Mouse (Mus musculus): ENCODE results near the gene Pam16. TPM values are rescaled to one million over a fixed set of nuclear protein-coding genes. Genes with fewer than 3 reads are reported as not detected.

The Pam16 gene
- polyA plus RNA-seq, 1 experiment, result 34.8 TPM

GRCm38 (mm10) chr16:4600701-4601310 is 24.0 kb downstream of the Pam16 start:
- H3K9me3 ChIP-seq (replicated peaks; ENCODE audit: control insufficient read depth, insufficient read depth, low read length, poor library complexity, severe bottlenecking), result no peaks in the 10 kb centered on the region
- H3K27me3 ChIP-seq (ENCODE audit: control insufficient read depth, insufficient read depth, low read length, poor library complexity, severe bottlenecking), result no peaks in the 10 kb centered on the region
- no peak for TF ChIP-seq CTCF (IDR thresholded peaks at IDR 0.05; ENCODE audit: low read depth, low read length)
- no peak for TF ChIP-seq POLR2A (IDR thresholded peaks at IDR 0.05; ENCODE audit: insufficient read depth, low read length)
- TF ChIP-seq EP300 (IDR thresholded peaks at IDR 0.05; ENCODE audit: insufficient read depth, low read depth, low read length), result no peak
- peak overlapping the region; percentile 68 for H3K27ac ChIP-seq (ENCODE audit: insufficient read depth, low read length)
- H3K9ac ChIP-seq (ENCODE audit: low read depth, poor library complexity, severe bottlenecking), result no peak overlapping the region
- no peaks in the 10 kb centered on the region for H3K36me3 ChIP-seq (ENCODE audit: control insufficient read depth, insufficient read depth, low read length, poor library complexity, severe bottlenecking)
- H3K4me3 ChIP-seq (ENCODE audit: low read depth, low read length), result no peak overlapping the region
- H3K4me1 ChIP-seq (ENCODE audit: control insufficient read depth, insufficient read depth, low read length), result peaks cover 41% of the 10 kb centered on the region

- Histone ChIP-seq H3K27ac (ENCODE audit: insufficient read depth, low read length) (no peak overlapping the region), H3K4me3 (ENCODE audit: low read depth, low read length) (no peak overlapping the region), H3K36me3 (ENCODE audit: control insufficient read depth, insufficient read depth, low read length, poor library complexity, severe bottlenecking) (no peaks in the 10 kb centered on the region), H3K9ac (ENCODE audit: low read depth, poor library complexity, severe bottlenecking) (no peak overlapping the region), H3K27me3 (ENCODE audit: control insufficient read depth, insufficient read depth, low read length, poor library complexity, severe bottlenecking) (no peaks in the 10 kb centered on the region), H3K4me1 (ENCODE audit: control insufficient read depth, insufficient read depth, low read length) (peaks cover 39% of the 10 kb centered on the region), H3K9me3 (replicated peaks; ENCODE audit: control insufficient read depth, insufficient read depth, low read length, poor library complexity, severe bottlenecking) (no peaks in the 10 kb centered on the region)
- TF ChIP-seq POLR2A (IDR thresholded peaks at IDR 0.05; ENCODE audit: insufficient read depth, low read length), result no peak
- TF ChIP-seq CTCF (IDR thresholded peaks at IDR 0.05; ENCODE audit: low read depth, low read length), result no peak
These were observed 25.2 kb downstream of the Pam16 start for GRCm38 (mm10) chr16:4599616-4600015.

DNA sequence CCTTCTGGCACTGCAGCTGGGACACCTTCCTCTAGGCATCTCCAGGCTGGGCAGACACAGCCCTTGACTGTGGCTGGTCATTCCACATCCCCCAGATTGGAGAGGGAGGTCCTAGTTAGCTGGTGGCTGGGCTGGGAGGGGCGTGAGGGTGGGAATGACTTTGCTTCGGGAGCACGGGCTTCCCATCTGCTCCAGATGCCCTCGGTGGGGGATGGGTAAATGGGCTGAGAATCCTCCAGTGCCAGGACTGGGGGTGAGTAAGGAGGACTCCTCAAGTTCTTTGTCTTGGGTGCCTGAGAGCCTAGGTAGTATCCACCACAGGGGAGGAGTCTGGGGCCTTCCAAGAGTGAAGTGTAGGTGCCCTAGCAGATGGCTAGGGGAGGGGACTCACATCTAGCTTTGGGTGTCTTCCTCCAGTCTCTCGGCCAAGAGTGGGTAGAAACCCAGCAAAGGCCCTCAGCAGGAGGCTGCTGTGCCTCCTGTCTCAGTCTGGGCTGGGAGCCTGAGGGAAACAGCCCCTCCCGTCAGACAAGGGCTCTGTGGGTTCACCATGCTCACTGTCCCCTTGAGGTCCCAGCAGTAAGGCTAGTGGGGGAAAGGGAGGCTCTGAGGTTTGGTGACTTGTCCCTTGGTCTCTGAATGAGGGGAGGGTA is 25.8 kb downstream of the Pam16 start:
- no peak overlapping the region for H3K27ac ChIP-seq (ENCODE audit: insufficient read depth, low read length)
- no peak overlapping the region for H3K4me3 ChIP-seq (ENCODE audit: low read depth, low read length)
- no peaks in the 10 kb centered on the region for H3K9me3 ChIP-seq (replicated peaks; ENCODE audit: control insufficient read depth, insufficient read depth, low read length, poor library complexity, severe bottlenecking)
- H3K27me3 ChIP-seq (ENCODE audit: control insufficient read depth, insufficient read depth, low read length, poor library complexity, severe bottlenecking), result no peaks in the 10 kb centered on the region
- TF ChIP-seq EP300 (IDR thresholded peaks at IDR 0.05; ENCODE audit: insufficient read depth, low read depth, low read length), result no peak
- TF ChIP-seq CTCF (IDR thresholded peaks at IDR 0.05; ENCODE audit: low read depth, low read length), result no peak
- no peak for TF ChIP-seq POLR2A (IDR thresholded peaks at IDR 0.05; ENCODE audit: insufficient read depth, low read length)
- H3K4me1 ChIP-seq (ENCODE audit: control insufficient read depth, insufficient read depth, low read length), result peaks cover 35% of the 10 kb centered on the region
- no peaks in the 10 kb centered on the region for H3K36me3 ChIP-seq (ENCODE audit: control insufficient read depth, insufficient read depth, low read length, poor library complexity, severe bottlenecking)
- no peak overlapping the region for H3K9ac ChIP-seq (ENCODE audit: low read depth, poor library complexity, severe bottlenecking)

GRCm38 (mm10) chr16:4598041-4598440 is 26.7 kb downstream of the Pam16 start:
- TF ChIP-seq POLR2A (IDR thresholded peaks at IDR 0.05; ENCODE audit: insufficient read depth, low read length) (no peak), CTCF (IDR thresholded peaks at IDR 0.05; ENCODE audit: low read depth, low read length) (no peak), EP300 (IDR thresholded peaks at IDR 0.05; ENCODE audit: insufficient read depth, low read depth, low read length) (no peak)
- no peaks in the 10 kb centered on the region for H3K36me3 ChIP-seq (ENCODE audit: control insufficient read depth, insufficient read depth, low read length, poor library complexity, severe bottlenecking)
- H3K4me1 ChIP-seq (ENCODE audit: control insufficient read depth, insufficient read depth, low read length), result peaks cover 30% of the 10 kb centered on the region
- H3K9me3 ChIP-seq (replicated peaks; ENCODE audit: control insufficient read depth, insufficient read depth, low read length, poor library complexity, severe bottlenecking), result no peaks in the 10 kb centered on the region
- peak overlapping the region; percentile 9; the same call in 1 of the 2 replicates for H3K9ac ChIP-seq (ENCODE audit: low read depth, poor library complexity, severe bottlenecking)
- H3K27me3 ChIP-seq (ENCODE audit: control insufficient read depth, insufficient read depth, low read length, poor library complexity, severe bottlenecking), result no peaks in the 10 kb centered on the region
- H3K27ac ChIP-seq (ENCODE audit: insufficient read depth, low read length), result no peak overlapping the region
- H3K4me3 ChIP-seq (ENCODE audit: low read depth, low read length), result no peak overlapping the region

GRCm38 (mm10) chr16:4597296-4597695 is 27.5 kb downstream of the Pam16 start:
- no peaks in the 10 kb centered on the region for H3K36me3 ChIP-seq (ENCODE audit: control insufficient read depth, insufficient read depth, low read length, poor library complexity, severe bottlenecking)
- no peaks in the 10 kb centered on the region for H3K9me3 ChIP-seq (replicated peaks; ENCODE audit: control insufficient read depth, insufficient read depth, low read length, poor library complexity, severe bottlenecking)
- no peak overlapping the region for H3K9ac ChIP-seq (ENCODE audit: low read depth, poor library complexity, severe bottlenecking)
- peaks cover 23% of the 10 kb centered on the region for H3K4me1 ChIP-seq (ENCODE audit: control insufficient read depth, insufficient read depth, low read length)
- H3K4me3 ChIP-seq (ENCODE audit: low read depth, low read length), result no peak overlapping the region
- H3K27me3 ChIP-seq (ENCODE audit: control insufficient read depth, insufficient read depth, low read length, poor library complexity, severe bottlenecking), result no peaks in the 10 kb centered on the region
- TF ChIP-seq CTCF (IDR thresholded peaks at IDR 0.05; ENCODE audit: low read depth, low read length), result no peak
- TF ChIP-seq EP300 (IDR thresholded peaks at IDR 0.05; ENCODE audit: insufficient read depth, low read depth, low read length), result no peak
- TF ChIP-seq POLR2A (IDR thresholded peaks at IDR 0.05; ENCODE audit: insufficient read depth, low read length), result no peak
- no peak overlapping the region for H3K27ac ChIP-seq (ENCODE audit: insufficient read depth, low read length)

- no peak overlapping the region for H3K27ac ChIP-seq (ENCODE audit: insufficient read depth, low read length)
- TF ChIP-seq EP300 (IDR thresholded peaks at IDR 0.05; ENCODE audit: insufficient read depth, low read depth, low read length) (no peak), CTCF (IDR thresholded peaks at IDR 0.05; ENCODE audit: low read depth, low read length) (no peak), POLR2A (IDR thresholded peaks at IDR 0.05; ENCODE audit: insufficient read depth, low read length) (no peak)
- H3K4me1 ChIP-seq (ENCODE audit: control insufficient read depth, insufficient read depth, low read length), result peaks cover 20% of the 10 kb centered on the region
- no peaks in the 10 kb centered on the region for H3K27me3 ChIP-seq (ENCODE audit: control insufficient read depth, insufficient read depth, low read length, poor library complexity, severe bottlenecking)
- no peak overlapping the region for H3K9ac ChIP-seq (ENCODE audit: low read depth, poor library complexity, severe bottlenecking)
- H3K4me3 ChIP-seq (ENCODE audit: low read depth, low read length), result no peak overlapping the region
- no peaks in the 10 kb centered on the region for H3K9me3 ChIP-seq (replicated peaks; ENCODE audit: control insufficient read depth, insufficient read depth, low read length, poor library complexity, severe bottlenecking)
- no peaks in the 10 kb centered on the region for H3K36me3 ChIP-seq (ENCODE audit: control insufficient read depth, insufficient read depth, low read length, poor library complexity, severe bottlenecking)
These were observed 28.0 kb downstream of the Pam16 start for GRCm38 (mm10) chr16:4596836-4597235.
